Mouse (Mus musculus): ENCODE results near the gene Gucy2e.

DNA sequence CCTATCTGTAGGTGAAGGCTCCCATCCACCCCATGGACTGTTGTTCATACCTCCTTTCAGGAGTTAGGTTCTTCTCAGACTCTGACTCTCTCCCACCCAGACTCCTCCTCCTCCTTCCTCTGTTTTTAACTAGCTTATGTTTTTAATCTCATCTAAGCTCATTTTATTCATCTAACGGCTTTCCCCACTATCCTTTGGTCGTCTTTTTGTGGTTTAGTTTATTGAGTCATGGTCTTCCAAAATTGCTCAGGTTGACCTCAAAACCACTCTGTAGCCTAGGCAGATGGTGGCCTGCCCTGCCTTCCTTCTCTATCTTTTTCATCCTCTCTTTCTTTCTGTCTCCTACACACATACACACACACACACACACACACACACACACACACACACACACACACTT lies 3.7 kb downstream of the Gucy2e start:
- TF ChIP-seq CTCF (IDR thresholded peaks at IDR 0.05; ENCODE audit: low read depth, low read length) = no peak
- TF ChIP-seq POLR2A (IDR thresholded peaks at IDR 0.05; ENCODE audit: borderline replicate concordance, low read depth, low read length) = no peak

Measured in bone marrow macrophage, adult 2 months (primary cell).